Mouse (Mus musculus) lung, adult 2 months (tissue): Measurements from ENCODE around the gene Slc38a3.

Experiments used
- CTCF ChIP-seq: fragments of 200-500 bp; IDR thresholded peaks from 2 replicates; pipeline ENCODE4 v1.5.1; 2011; ENCODE audit warnings: mild to moderate bottlenecking, low read length, control low read depth; ENCODE audit not compliant: insufficient read depth
- POLR2A ChIP-seq: fragments of 200-500 bp; IDR thresholded peaks from 2 replicates; pipeline ENCODE4 v1.6.1; 2011; ENCODE audit warnings: low read depth, mild to moderate bottlenecking, control low read depth, low read length, borderline replicate concordance; ENCODE audit errors: extremely low read depth

GRCm38 (mm10) chr9:107653474-107653873, 15.9 kb downstream of the Slc38a3 start:
- TF ChIP-seq CTCF (no peak), POLR2A (no peak)
